Mouse (Mus musculus): ENCODE data around the gene Fbp1. TPM values are rescaled to one million over a fixed set of nuclear protein-coding genes. Genes with fewer than 3 reads are reported as not detected.
A peak's percentile ranks its signal among the peaks of the same experiment; 100 is the strongest.

Fbp1 gene
- polyA plus RNA-seq, 1 experiment from 2014 or later = 2,581 TPM

GRCm38 (mm10) chr13:62910206-62910605 lies 22.1 kb upstream of the Fbp1 start:
- H3K4me3 ChIP-seq (ENCODE audit: low read depth, low read length) = no peak overlapping the region
- no peak overlapping the region for H3K4me2 ChIP-seq (ENCODE audit: low read depth, low read length)
- no peaks in the 10 kb centered on the region for H3K27me3 ChIP-seq (ENCODE audit: insufficient read depth, low read length)
- peaks cover 26% of the 10 kb centered on the region for H3K4me1 ChIP-seq (ENCODE audit: insufficient read depth)
- no peak overlapping the region for H3K9ac ChIP-seq (replicated peaks)
- no peaks in the 10 kb centered on the region for H3K9me3 ChIP-seq (ENCODE audit: low read length)
- DNase-seq (no peak), ATAC-seq (no peak)
- 77% methylated on average over 4 of the region's 4 CpGs for WGBS (ENCODE audit: insufficient replicate concordance)
- peak overlapping the region; percentile 91 for H3K27ac ChIP-seq (ENCODE audit: low read depth)
- TF ChIP-seq CTCF (IDR thresholded peaks at IDR 0.05; ENCODE audit: low read depth) = no peak
- H3K36me3 ChIP-seq (replicated peaks; ENCODE audit: insufficient read depth, low read length) = no peaks in the 10 kb centered on the region

GRCm38 (mm10) chr13:62909776-62910175 lies 21.7 kb upstream of the Fbp1 start:
- H3K27ac ChIP-seq (ENCODE audit: low read depth) = peak overlapping the region; percentile 91
- no peaks in the 10 kb centered on the region for H3K9me3 ChIP-seq (ENCODE audit: low read length)
- H3K36me3 ChIP-seq (replicated peaks; ENCODE audit: insufficient read depth, low read length) = no peaks in the 10 kb centered on the region
- H3K4me2 ChIP-seq (ENCODE audit: low read depth, low read length) = no peak overlapping the region
- H3K27me3 ChIP-seq (ENCODE audit: insufficient read depth, low read length) = no peaks in the 10 kb centered on the region
- H3K9ac ChIP-seq (replicated peaks) = no peak overlapping the region
- no peak overlapping the region for H3K4me3 ChIP-seq (ENCODE audit: low read depth, low read length)
- TF ChIP-seq EP300 (IDR thresholded peaks at IDR 0.05; ENCODE audit: low read depth) (peak; percentile 81), CTCF (IDR thresholded peaks at IDR 0.05; ENCODE audit: low read depth) (no peak)
- ATAC-seq (peak; percentile 44), DNase-seq (no peak)
- H3K4me1 ChIP-seq (ENCODE audit: insufficient read depth) = peaks cover 26% of the 10 kb centered on the region
- 39% methylated on average over 5 of the region's 5 CpGs for WGBS (ENCODE audit: insufficient replicate concordance)

GRCm38 (mm10) chr13:62908163-62908559 lies 20.1 kb upstream of the Fbp1 start:
- 43% methylated on average over 8 of the region's 8 CpGs for WGBS (ENCODE audit: insufficient replicate concordance)
- H3K27ac ChIP-seq (ENCODE audit: low read depth) = peak overlapping the region; percentile 91
- ATAC-seq (peak; percentile 90), DNase-seq (peak; percentile 68)
- TF ChIP-seq EP300 (IDR thresholded peaks at IDR 0.05; ENCODE audit: low read depth) (peak; percentile 86), CTCF (IDR thresholded peaks at IDR 0.05; ENCODE audit: low read depth) (no peak)
- peaks cover 26% of the 10 kb centered on the region for H3K4me1 ChIP-seq (ENCODE audit: insufficient read depth)
- H3K9ac ChIP-seq (replicated peaks) = no peak overlapping the region; the same call in 1 of the 2 replicates
- no peaks in the 10 kb centered on the region for H3K36me3 ChIP-seq (replicated peaks; ENCODE audit: insufficient read depth, low read length)
- no peak overlapping the region for H3K4me2 ChIP-seq (ENCODE audit: low read depth, low read length)
- no peaks in the 10 kb centered on the region for H3K27me3 ChIP-seq (ENCODE audit: insufficient read depth, low read length)
- no peak overlapping the region for H3K4me3 ChIP-seq (ENCODE audit: low read depth, low read length)
- H3K9me3 ChIP-seq (ENCODE audit: low read length) = no peaks in the 10 kb centered on the region

- Histone ChIP-seq H3K9me3 (ENCODE audit: low read length) (no peaks in the 10 kb centered on the region), H3K4me3 (ENCODE audit: low read depth, low read length) (no peak overlapping the region), H3K27me3 (ENCODE audit: insufficient read depth, low read length) (no peaks in the 10 kb centered on the region), H3K9ac (replicated peaks) (no peak overlapping the region), H3K36me3 (replicated peaks; ENCODE audit: insufficient read depth, low read length) (no peaks in the 10 kb centered on the region), H3K4me2 (ENCODE audit: low read depth, low read length) (peak overlapping the region; percentile 26; the same call in 1 of the 2 replicates), H3K27ac (ENCODE audit: low read depth) (peak overlapping the region; percentile 91), H3K4me1 (ENCODE audit: insufficient read depth) (peaks cover 26% of the 10 kb centered on the region)
- no peak for ATAC-seq
- DNase-seq = no peak
- no peak for TF ChIP-seq EP300 (IDR thresholded peaks at IDR 0.05; ENCODE audit: low read depth)
- no peak for TF ChIP-seq CTCF (IDR thresholded peaks at IDR 0.05; ENCODE audit: low read depth)
- WGBS (ENCODE audit: insufficient replicate concordance) = 70% methylated on average over 14 of the region's 14 CpGs
Measured at GRCm38 (mm10) chr13:62907527-62908162, 19.6 kb upstream of the Fbp1 start.

- DNase-seq (no peak), ATAC-seq (no peak)
- H3K9me3 ChIP-seq (ENCODE audit: low read length) = no peaks in the 10 kb centered on the region
- H3K9ac ChIP-seq (replicated peaks) = no peak overlapping the region
- no peaks in the 10 kb centered on the region for H3K36me3 ChIP-seq (replicated peaks; ENCODE audit: insufficient read depth, low read length)
- no peak overlapping the region for H3K4me2 ChIP-seq (ENCODE audit: low read depth, low read length)
- no peak overlapping the region for H3K27ac ChIP-seq (ENCODE audit: low read depth)
- H3K27me3 ChIP-seq (ENCODE audit: insufficient read depth, low read length) = no peaks in the 10 kb centered on the region
- no peak overlapping the region for H3K4me3 ChIP-seq (ENCODE audit: low read depth, low read length)
- TF ChIP-seq CTCF (IDR thresholded peaks at IDR 0.05; ENCODE audit: low read depth) = no peak
- TF ChIP-seq EP300 (IDR thresholded peaks at IDR 0.05; ENCODE audit: low read depth) = no peak
- H3K4me1 ChIP-seq (ENCODE audit: insufficient read depth) = no peaks in the 10 kb centered on the region
Measured at GRCm38 (mm10) chr13:62901139-62901538, 13.1 kb upstream of the Fbp1 start.

GRCm38 (mm10) chr13:62897927-62898646 lies 10.0 kb upstream of the Fbp1 start:
- 81% methylated on average over 4 of the region's 4 CpGs for WGBS (ENCODE audit: insufficient replicate concordance)
- Histone ChIP-seq H3K9me3 (ENCODE audit: low read length) (no peaks in the 10 kb centered on the region), H3K27me3 (ENCODE audit: insufficient read depth, low read length) (no peaks in the 10 kb centered on the region), H3K4me2 (ENCODE audit: low read depth, low read length) (no peak overlapping the region), H3K4me3 (ENCODE audit: low read depth, low read length) (no peak overlapping the region), H3K36me3 (replicated peaks; ENCODE audit: insufficient read depth, low read length) (no peaks in the 10 kb centered on the region), H3K4me1 (ENCODE audit: insufficient read depth) (0 out of 2 replicates have a peak, but pooled peaks cover 3% of the 10 kb centered on the region), H3K9ac (replicated peaks) (no peak overlapping the region), H3K27ac (ENCODE audit: low read depth) (no peak overlapping the region)
- DNase-seq (no peak), ATAC-seq (no peak)
- TF ChIP-seq EP300 (IDR thresholded peaks at IDR 0.05; ENCODE audit: low read depth) (no peak), CTCF (IDR thresholded peaks at IDR 0.05; ENCODE audit: low read depth) (no peak)

All from liver, postnatal 0 days (tissue).